Mouse (Mus musculus) frontal cortex, postnatal 36 days (tissue): Measurements from ENCODE around the gene Fbxo39.

Experiments used
- DNase-seq, 2 experiments: peaks; one replicate each; pipeline ENCODE4 v3.0.0; 2022; ENCODE audit warnings: low spot score in 2 of 2

The Fbxo39 gene

DNA sequence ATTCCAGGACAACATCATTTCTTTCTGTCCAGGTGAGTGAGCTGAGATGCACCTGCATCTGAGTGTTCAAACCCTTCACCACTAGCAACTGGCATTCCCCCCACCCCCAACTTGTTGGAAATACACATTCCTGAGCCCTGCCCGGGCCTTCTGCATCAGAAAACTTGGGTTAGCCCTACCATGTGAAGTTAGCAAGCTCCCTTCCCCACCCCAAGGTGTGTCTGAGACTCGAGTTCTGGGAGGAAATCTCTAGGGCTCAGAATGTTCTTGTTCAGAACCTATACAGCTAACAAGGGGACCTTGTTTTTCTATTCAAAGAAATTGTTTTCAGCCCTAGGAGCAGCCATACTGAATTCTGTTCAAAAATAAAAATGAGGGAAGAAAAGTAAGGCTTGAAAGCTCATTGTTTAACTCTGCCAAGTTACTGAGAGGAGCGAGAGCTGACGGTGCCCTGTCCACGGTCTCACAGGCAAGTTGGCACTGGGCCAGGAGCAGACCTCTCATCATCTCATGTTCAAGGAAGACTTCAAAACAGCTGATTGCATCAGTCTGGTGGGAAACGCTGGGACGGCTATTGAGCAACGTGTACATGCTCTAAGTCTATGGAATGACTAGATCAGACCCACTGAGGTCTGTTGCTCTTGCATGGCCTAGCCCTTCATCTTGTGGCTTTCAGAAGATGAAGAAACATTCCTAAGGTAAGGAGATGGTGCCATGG lies 49.4 kb downstream of the Fbxo39 start:
- no peak for DNase-seq

DNA sequence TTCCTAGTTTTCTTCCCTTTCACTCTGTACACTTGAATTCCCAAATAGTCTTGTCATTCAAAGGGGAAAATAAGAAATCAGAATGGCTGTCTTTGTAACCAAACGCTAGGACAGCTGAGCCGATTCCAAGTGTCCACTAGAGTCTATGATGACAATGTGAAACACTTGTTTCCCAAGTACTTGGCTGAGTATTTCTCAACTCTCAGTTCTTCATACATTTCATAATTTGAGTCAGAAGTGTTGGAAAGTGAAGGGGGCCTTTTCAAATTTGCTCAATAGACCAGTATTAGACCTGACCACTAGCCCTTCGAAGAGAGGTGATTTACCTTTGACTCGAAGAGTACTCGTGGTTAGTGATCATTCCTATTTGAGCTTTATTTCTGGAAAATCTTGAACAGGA lies 50.3 kb downstream of the Fbxo39 start:
- DNase-seq, result no peak

DNA sequence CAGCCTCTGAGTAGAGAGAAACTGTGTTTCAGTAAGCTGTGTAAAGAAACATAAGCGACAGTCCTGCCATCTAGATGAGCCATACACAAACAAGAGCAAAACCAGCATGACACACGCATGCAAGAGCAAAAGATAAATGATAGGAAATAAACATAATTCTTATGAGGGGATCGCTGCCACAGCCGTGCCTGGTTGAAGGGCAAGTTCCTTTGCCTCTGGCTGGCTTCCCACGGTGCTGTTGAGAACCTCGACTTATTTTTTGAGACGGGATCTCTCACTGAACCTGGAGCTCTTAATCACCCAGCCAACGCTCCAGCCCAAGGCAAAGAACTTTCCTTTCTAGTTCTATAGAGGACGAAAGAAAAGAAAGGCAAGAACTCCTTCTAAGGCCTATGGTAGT lies 51.9 kb downstream of the Fbxo39 start:
- no peak for DNase-seq

DNA sequence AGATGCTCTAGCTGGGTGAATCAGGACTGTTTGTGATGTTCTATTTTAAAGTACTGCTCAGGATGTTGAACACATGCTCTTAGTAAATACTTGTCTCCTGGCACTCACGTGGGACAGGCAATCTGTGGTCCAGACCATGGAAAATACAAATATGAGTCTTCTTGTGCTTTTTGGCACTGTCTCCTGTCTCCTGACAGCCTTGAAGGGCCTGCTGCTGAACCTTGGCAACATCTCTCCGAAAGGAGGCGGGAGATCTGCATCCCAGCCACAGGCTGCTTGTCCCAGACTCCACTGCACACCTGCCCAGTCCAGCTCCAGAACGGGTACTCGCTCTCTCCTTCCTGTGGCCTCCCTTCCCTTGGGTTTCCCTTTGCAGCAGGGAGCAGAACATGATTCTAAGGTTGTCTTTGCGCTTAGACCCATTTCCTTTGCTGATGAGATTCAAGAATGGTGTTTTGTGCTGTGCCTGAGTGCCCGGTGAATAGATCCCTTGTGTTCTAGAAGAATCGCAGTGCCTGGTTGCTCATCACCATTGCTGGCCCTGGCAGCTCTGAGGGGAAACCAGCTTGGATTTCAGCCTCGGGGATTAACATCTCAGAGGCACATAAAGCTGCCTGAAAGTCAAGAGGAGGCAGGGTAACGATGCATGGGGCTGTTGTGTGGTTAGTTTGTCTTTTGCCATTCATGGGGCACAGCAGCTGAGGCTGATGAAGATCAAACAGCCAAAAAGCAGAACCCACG lies 53.9 kb downstream of the Fbxo39 start:
- DNase-seq, result no peak
